Mouse (Mus musculus): ENCODE data around the gene Gm21767. TPM values are rescaled to one million over a fixed set of nuclear protein-coding genes. Genes with fewer than 3 reads are reported as not detected.

Gene Gm21767
- not detected for polyA plus RNA-seq (2017; shearing (Covaris generic))

DNA sequence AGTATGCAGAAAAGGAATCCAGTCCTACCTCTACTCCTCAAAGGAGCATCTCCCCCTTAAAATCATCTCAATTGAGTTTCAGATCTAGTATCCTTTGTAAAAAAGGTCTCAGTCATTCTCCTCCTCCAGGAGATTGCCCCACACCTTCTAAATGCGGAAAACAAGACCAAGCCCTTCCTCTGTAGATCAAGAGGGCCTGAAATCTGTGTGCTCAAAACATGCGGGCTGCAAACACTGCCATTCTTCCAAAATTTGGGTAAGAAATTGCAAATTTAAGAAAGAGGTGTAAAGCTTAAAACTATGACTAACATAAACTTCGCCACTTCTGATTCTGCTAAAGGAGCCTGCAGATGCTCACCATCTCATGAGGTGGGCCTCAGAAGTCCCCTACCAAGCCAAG lies at the start of gene Gm21767:
Gene Gm21767 (plus strand): TSS at position 301 of the 400 bp plus-strand sequence.

Measured in CD4-positive, CD25-positive, alpha-beta regulatory T cell (primary cell).